Mouse (Mus musculus) C2C12 (cell line): ENCODE data around the gene Atp5k.

Source experiments
- CEBPB ChIP-seq: IDR thresholded peaks from one replicate; pipeline ENCODE4 v1.6.1; 2011; ENCODE audit warnings: low read depth, mild to moderate bottlenecking, control low read depth, moderate library complexity
- CTCF ChIP-seq: IDR thresholded peaks from one replicate; pipeline ENCODE4 v1.5.1; 2011; ENCODE audit not compliant: control insufficient read depth, insufficient read depth, insufficient read length
- FOSL1 ChIP-seq: IDR thresholded peaks from one replicate; pipeline ENCODE4 v1.8.0; 2011; ENCODE audit warnings: mild to moderate bottlenecking, low read length; ENCODE audit not compliant: poor library complexity, insufficient read depth, severe bottlenecking
- MAX ChIP-seq: IDR thresholded peaks from one replicate; pipeline ENCODE4 v1.6.1; 2011; ENCODE audit warnings: mild to moderate bottlenecking, control low read depth
- MYOG ChIP-seq: IDR thresholded peaks from one replicate; pipeline ENCODE4 v1.6.1; 2011; ENCODE audit not compliant: control insufficient read depth, insufficient read length; ENCODE audit errors: extremely low read depth
- USF1 ChIP-seq: IDR thresholded peaks from one replicate; pipeline ENCODE4 v1.6.1; 2011; ENCODE audit warnings: low read depth, mild to moderate bottlenecking, control low read depth, moderate library complexity

GRCm38 (mm10) chr5:108422741-108423140, 11.5 kb downstream of the Atp5k start:
- TF ChIP-seq CTCF (no peak), MYOG (no peak), USF1 (no peak), MAX (no peak), FOSL1 (no peak), CEBPB (no peak)
